Mouse (Mus musculus) hindbrain, embryonic 16.5 days (tissue): ENCODE measurements around the gene Slc6a2. TPM values are rescaled to one million over a fixed set of nuclear protein-coding genes. Genes with fewer than 3 reads are reported as not detected.
A peak's percentile ranks its signal among the peaks of the same experiment; 100 is the strongest.

Experiments
- ATAC-seq: fragments of 200-750 bp; cut with Nextera tagmentation; 2 replicates; pipeline ENCODE4 v1.8.0; 2017; ENCODE audit warnings: moderate TSS enrichment, moderate library complexity
- H3K27ac ChIP-seq: fragments of 300-500 bp; sonication (generic); 2 replicates; pipeline ENCODE4 v1.5.1; 2014; ENCODE audit warnings: low read depth, mild to moderate bottlenecking, control low read depth, low read length, moderate library complexity
- H3K27me3 ChIP-seq: fragments of 300-500 bp; sonication (generic); replicated peaks from 2 replicates; pipeline ENCODE4 v1.6.1; 2014; ENCODE audit warnings: low read length; ENCODE audit not compliant: control insufficient read depth, insufficient read depth
- H3K36me3 ChIP-seq: fragments of 300-500 bp; sonication (generic); 2 replicates; pipeline ENCODE4 v1.6.1; 2014; ENCODE audit warnings: mild to moderate bottlenecking, low read length, moderate library complexity, mixed read lengths; ENCODE audit not compliant: control insufficient read depth, insufficient read depth
- H3K4me1 ChIP-seq: fragments of 300-500 bp; sonication (generic); 2 replicates; pipeline ENCODE4 v1.6.1; 2014; ENCODE audit warnings: low read depth, low read length; ENCODE audit not compliant: control insufficient read depth, insufficient read depth
- H3K4me2 ChIP-seq: fragments of 300-500 bp; sonication (generic); 2 replicates; pipeline ENCODE4 v1.6.1; 2014; ENCODE audit warnings: mild to moderate bottlenecking, low read length, control low read depth, moderate library complexity
- H3K4me3 ChIP-seq: fragments of 300-500 bp; sonication (generic); 2 replicates; pipeline ENCODE4 v1.5.1; 2014; ENCODE audit warnings: mild to moderate bottlenecking, low read length, control low read depth, moderate library complexity
- H3K9ac ChIP-seq: fragments of 300-500 bp; sonication (generic); 2 replicates; pipeline ENCODE4 v1.6.1; 2014; ENCODE audit warnings: low read depth, mild to moderate bottlenecking, control low read depth, low read length, moderate library complexity
- H3K9me3 ChIP-seq: fragments of 300-500 bp; sonication (generic); 2 replicates; pipeline ENCODE4 v1.6.1; 2014; ENCODE audit warnings: mild to moderate bottlenecking, low read length, moderate library complexity; ENCODE audit not compliant: control insufficient read depth
- WGBS: fragments of 180-500 bp; shearing (Covaris S2); extraction: QIAGEN DNeasy Blood & Tissue Kit; methylation state at CpG from one replicate; pipeline ENCODE4 v1.1.7; 2014; 5-methylcytosine and 5-hydroxymethylcytosine counted together
- polyA plus RNA-seq: library from polyadenylated mRNA; unstranded; fragments of >200 nt; fragmentation: Nextera tagmentation; extraction: Ambion mirVana; gene quantifications from 2 replicates; pipeline ENCODE4 v1.2.1, GENCODE M21; 2015

Slc6a2 gene
- polyA plus RNA-seq, 1 experiment from 2014 or later: 2.7 TPM

DNA sequence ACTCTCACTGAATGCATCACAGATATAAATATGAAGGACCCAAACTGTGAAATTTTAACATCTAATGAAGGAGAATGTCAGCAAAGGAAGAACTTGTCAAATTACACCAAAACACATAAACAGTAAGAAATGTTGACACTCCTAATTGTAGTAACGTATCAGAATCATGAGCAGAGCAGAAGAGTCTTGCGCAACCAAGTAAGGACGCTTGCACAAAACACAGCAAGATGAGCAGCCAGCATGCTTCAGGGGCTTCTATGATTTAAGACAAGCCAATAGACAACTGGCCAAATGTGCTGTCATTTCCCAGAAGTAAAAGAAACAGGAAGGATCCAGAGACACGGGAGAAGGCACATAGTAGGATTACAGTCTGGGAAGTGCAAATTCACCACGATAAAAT, 5.8 kb upstream of the Slc6a2 start:
- Histone ChIP-seq H3K9ac (no peak overlapping the region), H3K36me3 (no peaks in the 10 kb centered on the region), H3K4me2 (no peak overlapping the region), H3K9me3 (no peaks in the 10 kb centered on the region), H3K4me1 (no peaks in the 10 kb centered on the region), H3K4me3 (no peak overlapping the region), H3K27me3 (no peaks in the 10 kb centered on the region), H3K27ac (no peak overlapping the region)
- WGBS: 88% methylated on average over 5 of the region's 5 CpGs
- ATAC-seq: no peak

DNA sequence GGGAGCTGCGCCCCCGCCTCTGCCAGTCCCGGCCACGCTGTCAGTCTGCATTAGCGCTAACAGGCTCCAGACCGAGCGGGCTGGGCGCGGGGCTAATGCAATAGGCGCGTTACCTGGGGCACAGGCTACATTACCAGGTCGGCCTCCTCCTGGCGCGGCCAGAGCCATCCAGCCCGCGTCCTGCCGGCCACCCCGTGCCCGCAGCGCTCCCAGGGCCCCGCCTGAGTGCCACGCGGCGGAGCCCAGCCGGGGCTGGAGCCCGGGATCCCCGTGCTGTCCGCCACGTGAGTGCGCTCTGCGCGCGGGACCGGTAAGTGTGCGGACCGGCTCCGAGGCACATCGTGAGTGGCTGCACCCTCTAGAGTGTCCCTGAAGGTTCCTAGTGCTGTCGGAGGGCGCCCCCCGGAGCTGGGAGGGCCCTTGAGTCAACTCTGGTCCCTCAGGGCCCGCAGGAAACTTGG, 602 bp downstream of the Slc6a2 start:
- no peaks in the 10 kb centered on the region for H3K36me3 ChIP-seq
- WGBS: under 1% methylated on average over 33 of the region's 42 CpGs
- peak overlapping the region; percentile 49 for H3K4me3 ChIP-seq
- peak overlapping the region; percentile 94 for H3K4me2 ChIP-seq
- no peak for ATAC-seq
- H3K9me3 ChIP-seq: no peaks in the 10 kb centered on the region
- H3K27ac ChIP-seq: no peak overlapping the region
- peak overlapping the region; percentile 59 for H3K9ac ChIP-seq
- peaks cover 32% of the 10 kb centered on the region for H3K27me3 ChIP-seq
- H3K4me1 ChIP-seq: peaks cover 7% of the 10 kb centered on the region

DNA sequence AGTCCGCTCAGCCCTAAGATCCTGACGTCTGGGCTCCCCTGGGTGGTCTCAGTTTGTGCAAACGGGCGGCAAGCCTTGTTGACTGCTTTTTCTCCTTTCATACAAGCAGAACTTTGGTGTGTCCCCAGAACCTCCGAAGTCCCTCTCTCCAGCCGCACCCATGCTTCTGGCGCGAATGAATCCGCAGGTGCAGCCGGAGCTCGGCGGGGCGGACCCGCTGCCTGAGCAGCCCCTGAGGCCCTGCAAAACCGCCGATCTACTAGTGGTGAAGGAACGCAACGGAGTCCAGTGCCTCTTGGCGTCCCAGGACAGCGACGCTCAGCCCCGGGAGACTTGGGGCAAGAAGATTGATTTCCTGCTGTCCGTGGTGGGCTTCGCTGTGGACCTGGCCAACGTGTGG, 1.2 kb downstream of the Slc6a2 start:
- H3K27me3 ChIP-seq: peaks cover 32% of the 10 kb centered on the region
- no peaks in the 10 kb centered on the region for H3K36me3 ChIP-seq
- peak overlapping the region; percentile 94 for H3K4me2 ChIP-seq
- no peak for ATAC-seq
- H3K9me3 ChIP-seq: no peaks in the 10 kb centered on the region
- peaks cover 7% of the 10 kb centered on the region for H3K4me1 ChIP-seq
- WGBS: 3% methylated on average over 25 of the region's 25 CpGs
- H3K27ac ChIP-seq: no peak overlapping the region
- peak overlapping the region; percentile 49 for H3K4me3 ChIP-seq
- no peak overlapping the region; the same call in 1 of the 2 replicates for H3K9ac ChIP-seq

DNA sequence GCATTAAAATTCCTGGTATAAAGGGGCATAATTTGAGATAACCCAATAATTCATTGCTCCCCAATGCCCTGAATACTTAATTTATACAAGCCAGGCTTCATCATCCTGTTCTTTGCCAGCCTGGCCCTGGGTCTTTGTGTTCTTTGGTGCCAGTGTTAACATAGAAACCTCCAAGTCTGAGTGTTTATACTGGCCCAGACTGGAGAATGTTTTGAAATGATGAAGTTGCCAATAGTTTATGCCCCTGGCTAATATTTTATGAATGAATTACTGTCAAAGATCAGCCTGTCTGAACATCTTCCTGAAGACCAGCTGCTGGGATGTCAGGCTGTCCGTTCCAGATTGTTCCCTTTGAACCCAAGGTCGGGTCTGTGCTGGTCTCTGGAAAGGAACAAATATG, 4.7 kb downstream of the Slc6a2 start:
- WGBS: 79% methylated on average over 2 of the region's 2 CpGs
- no peak for ATAC-seq
- Histone ChIP-seq H3K27ac (no peak overlapping the region), H3K27me3 (peaks cover 27% of the 10 kb centered on the region), H3K9ac (no peak overlapping the region), H3K9me3 (no peaks in the 10 kb centered on the region), H3K4me2 (no peak overlapping the region), H3K4me3 (no peak overlapping the region), H3K36me3 (no peaks in the 10 kb centered on the region), H3K4me1 (peaks cover 7% of the 10 kb centered on the region)

DNA sequence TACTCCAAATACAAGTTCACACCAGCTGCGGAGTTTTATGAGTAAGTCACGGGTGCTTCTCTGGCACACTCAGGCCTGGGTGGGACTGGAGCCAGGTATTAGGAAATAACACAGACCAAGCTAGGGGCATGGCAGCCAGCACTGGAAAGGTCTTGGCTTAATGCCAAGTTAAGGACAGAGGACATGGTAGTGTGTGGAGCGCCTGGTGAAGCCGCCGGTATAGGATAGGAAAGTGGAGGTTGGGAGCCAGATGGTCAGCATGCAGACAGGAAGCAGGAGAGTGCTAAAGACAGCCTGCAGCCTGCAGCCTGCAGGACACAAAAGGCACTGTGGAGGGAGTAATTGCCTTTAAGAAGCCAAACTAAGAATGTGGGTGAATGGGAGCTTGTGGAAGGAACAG, 13.1 kb downstream of the Slc6a2 start:
- ATAC-seq: peak; percentile 85
- H3K27ac ChIP-seq: no peak overlapping the region
- 45% methylated on average over 5 of the region's 5 CpGs for WGBS
- no peaks in the 10 kb centered on the region for H3K27me3 ChIP-seq
- H3K36me3 ChIP-seq: no peaks in the 10 kb centered on the region
- peaks cover 3% of the 10 kb centered on the region; the same call in 1 of the 2 replicates for H3K4me1 ChIP-seq
- no peak overlapping the region for H3K4me3 ChIP-seq
- no peak overlapping the region for H3K4me2 ChIP-seq
- no peaks in the 10 kb centered on the region for H3K9me3 ChIP-seq
- no peak overlapping the region for H3K9ac ChIP-seq

DNA sequence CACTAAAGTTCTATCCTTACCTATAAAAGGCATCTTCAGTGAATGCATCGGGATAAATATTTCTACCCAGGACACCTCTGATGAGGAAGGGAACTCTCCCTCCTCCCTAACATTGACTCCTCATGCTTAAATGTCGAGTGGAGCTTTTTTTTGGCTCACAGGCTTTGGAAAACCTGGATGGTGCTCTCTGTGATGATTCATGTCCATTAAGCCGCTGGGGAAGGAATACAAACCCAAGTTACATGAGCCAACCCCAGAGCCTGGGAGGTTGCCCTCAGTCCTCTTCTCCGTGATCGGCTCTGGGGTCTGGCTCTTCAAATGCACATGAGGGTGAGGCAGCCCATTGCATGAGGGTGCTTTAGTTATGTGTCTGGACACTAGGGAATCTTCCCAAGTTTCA, 16.8 kb downstream of the Slc6a2 start:
- ATAC-seq: no peak
- Histone ChIP-seq H3K27me3 (no peaks in the 10 kb centered on the region), H3K9ac (no peak overlapping the region), H3K4me1 (peaks cover 3% of the 10 kb centered on the region; the same call in 1 of the 2 replicates), H3K4me3 (no peak overlapping the region), H3K27ac (no peak overlapping the region), H3K9me3 (no peaks in the 10 kb centered on the region), H3K4me2 (no peak overlapping the region), H3K36me3 (no peaks in the 10 kb centered on the region)
- WGBS: 92% methylated on average over 5 of the region's 5 CpGs

DNA sequence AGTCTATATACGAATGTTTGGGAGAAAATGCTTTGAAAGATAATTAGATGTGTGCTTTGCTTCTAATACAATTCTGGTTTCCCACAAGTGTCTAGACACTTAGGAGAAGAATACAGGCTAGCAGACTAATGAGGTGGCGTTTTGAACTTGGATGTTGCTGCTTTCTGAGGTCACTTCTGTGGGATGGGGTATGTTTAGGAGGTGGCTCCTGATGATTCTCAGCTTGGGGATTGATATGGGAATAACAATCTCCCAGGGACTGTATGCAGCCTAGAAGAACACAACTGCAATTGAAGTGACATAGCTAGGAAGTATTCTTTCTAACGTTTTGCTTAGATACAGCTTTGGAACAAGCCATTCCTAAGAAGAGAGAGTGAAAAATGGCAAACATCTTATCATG, 22.6 kb downstream of the Slc6a2 start:
- H3K9me3 ChIP-seq: no peaks in the 10 kb centered on the region
- no peaks in the 10 kb centered on the region for H3K36me3 ChIP-seq
- 85% methylated on average over 3 of the region's 3 CpGs for WGBS
- no peak overlapping the region for H3K9ac ChIP-seq
- H3K4me2 ChIP-seq: no peak overlapping the region
- no peaks in the 10 kb centered on the region for H3K4me1 ChIP-seq
- ATAC-seq: no peak
- H3K27me3 ChIP-seq: no peaks in the 10 kb centered on the region
- H3K4me3 ChIP-seq: no peak overlapping the region
- no peak overlapping the region for H3K27ac ChIP-seq

DNA sequence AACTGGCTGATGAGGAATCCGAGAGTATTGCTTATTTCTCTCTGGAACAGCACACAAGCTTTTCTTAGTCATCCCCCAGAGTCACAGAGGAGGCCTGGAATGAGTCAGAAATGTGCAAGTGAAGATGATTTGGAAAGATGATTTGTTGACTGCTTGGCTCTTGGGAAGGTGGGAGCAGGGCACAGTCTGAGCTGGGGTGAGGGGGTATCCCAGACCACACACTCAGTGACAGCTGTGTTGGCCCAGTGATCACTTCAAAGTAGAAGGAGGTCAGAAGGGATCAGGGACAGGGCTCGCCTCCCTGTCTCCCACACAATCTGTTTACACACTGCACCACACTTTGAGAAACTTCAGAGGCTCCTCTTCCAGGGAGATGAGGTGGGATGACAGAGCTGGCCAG, 24.5 kb downstream of the Slc6a2 start:
- Histone ChIP-seq H3K9ac (no peak overlapping the region), H3K27me3 (no peaks in the 10 kb centered on the region), H3K4me1 (no peaks in the 10 kb centered on the region), H3K27ac (no peak overlapping the region), H3K4me3 (no peak overlapping the region), H3K4me2 (no peak overlapping the region), H3K9me3 (no peaks in the 10 kb centered on the region), H3K36me3 (no peaks in the 10 kb centered on the region)
- ATAC-seq: no peak
- WGBS: 67% methylated on average over 2 of the region's 2 CpGs

DNA sequence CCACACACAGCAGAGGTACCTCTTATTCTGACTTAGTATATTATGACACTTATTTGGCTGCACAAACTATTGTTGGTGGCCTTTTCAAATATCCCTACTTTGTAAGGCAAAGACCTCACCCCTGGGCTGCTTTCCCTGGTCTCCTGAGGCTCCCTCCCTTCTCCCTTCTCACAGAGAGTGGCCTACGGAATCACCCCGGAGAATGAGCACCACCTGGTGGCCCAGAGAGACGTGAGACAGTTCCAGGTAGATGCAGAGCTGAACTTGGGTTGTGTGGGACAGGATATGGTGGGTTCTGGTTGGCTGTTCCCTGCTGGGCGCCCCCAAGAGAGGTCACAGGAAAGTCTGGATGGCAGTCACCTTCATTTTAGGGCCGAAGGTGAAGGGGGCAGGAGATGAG, 37.0 kb downstream of the Slc6a2 start:
- H3K27me3 ChIP-seq: no peaks in the 10 kb centered on the region
- H3K4me1 ChIP-seq: no peaks in the 10 kb centered on the region
- no peak overlapping the region for H3K4me2 ChIP-seq
- H3K27ac ChIP-seq: no peak overlapping the region
- WGBS: 37% methylated on average over 5 of the region's 5 CpGs
- H3K4me3 ChIP-seq: no peak overlapping the region
- no peak overlapping the region for H3K9ac ChIP-seq
- H3K9me3 ChIP-seq: no peaks in the 10 kb centered on the region
- ATAC-seq: no peak
- no peaks in the 10 kb centered on the region for H3K36me3 ChIP-seq

DNA sequence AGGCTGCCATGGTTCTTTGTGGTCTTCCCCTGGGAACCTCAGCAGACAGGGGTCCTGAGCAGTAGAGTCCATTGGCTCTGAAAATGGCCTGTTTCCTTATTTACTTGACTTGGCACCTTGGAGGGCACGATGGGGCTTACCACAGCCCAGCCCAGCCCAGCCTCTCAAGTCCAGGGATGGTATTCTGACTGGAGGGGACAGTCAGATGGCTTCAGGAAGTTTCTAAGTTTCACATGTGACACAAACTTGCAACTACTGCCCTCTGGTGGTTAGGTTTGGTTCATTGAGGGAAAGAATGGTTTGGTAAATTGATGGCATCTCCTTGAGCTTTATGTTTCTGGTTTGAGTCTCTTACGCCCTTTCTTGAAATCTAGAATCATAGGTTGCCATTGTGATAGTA, 38.7 kb downstream of the Slc6a2 start:
- 35% methylated on average over 2 of the region's 2 CpGs for WGBS
- no peak for ATAC-seq

More for the DNA sequence above, 38.7 kb downstream of the Slc6a2 start:
- Histone ChIP-seq H3K4me3 (no peak overlapping the region), H3K27ac (no peak overlapping the region), H3K9me3 (no peaks in the 10 kb centered on the region), H3K4me1 (no peaks in the 10 kb centered on the region), H3K4me2 (no peak overlapping the region), H3K9ac (no peak overlapping the region), H3K36me3 (no peaks in the 10 kb centered on the region), H3K27me3 (no peaks in the 10 kb centered on the region)
